Mouse (Mus musculus): ENCODE results near the gene Phc1. TPM values are rescaled to one million over a fixed set of nuclear protein-coding genes. Genes with fewer than 3 reads are reported as not detected.

Gene Phc1
- polyA plus RNA-seq, 1 experiment from 2014 or later: 36.9 TPM

DNA sequence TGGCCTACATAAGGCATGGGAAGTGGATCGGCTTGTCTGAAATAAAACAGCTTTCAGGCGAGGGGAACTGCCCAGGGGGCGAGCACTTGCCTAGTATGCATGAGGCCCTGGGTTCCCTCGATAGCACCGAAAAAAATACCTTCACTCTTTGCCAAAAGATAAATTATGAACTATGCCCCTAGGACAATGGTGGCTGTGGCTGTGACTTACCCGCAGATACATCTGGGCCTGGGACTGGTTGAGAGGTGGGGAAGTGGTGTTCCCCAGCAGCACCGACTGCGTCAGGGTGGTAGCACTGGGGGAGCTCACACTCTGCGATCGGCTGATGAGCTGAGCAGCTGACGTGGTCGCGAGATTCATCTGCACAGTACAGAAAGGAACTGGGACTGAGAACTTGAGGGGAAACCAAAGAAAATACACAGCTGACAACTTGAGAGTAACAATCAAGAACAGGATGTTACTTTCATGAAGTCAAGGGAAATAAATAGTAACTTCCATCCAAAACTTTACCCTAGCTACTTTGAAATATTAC lies 7.2 kb downstream of the Phc1 start:
- 88% methylated on average over 13 of the region's 13 CpGs for WGBS
- ATAC-seq (ENCODE audit: insufficient number of reproducible peaks, low FRiP score, low TSS enrichment, low read depth) (no peak), DNase-seq (ENCODE audit: low spot score) (no peak)
- no peaks in the 10 kb centered on the region for H3K27me3 ChIP-seq (ENCODE audit: control insufficient read depth, insufficient read depth, low read length)
- no peak overlapping the region for H3K9ac ChIP-seq (ENCODE audit: low read length)
- H3K4me1 ChIP-seq (ENCODE audit: control insufficient read depth, insufficient read depth, low read length): peaks cover under 1% of the 10 kb centered on the region; the same call in 1 of the 2 replicates
- no peaks in the 10 kb centered on the region for H3K9me3 ChIP-seq (ENCODE audit: control insufficient read depth, low read length)
- no peak overlapping the region for H3K4me2 ChIP-seq (ENCODE audit: low read depth, severe bottlenecking)
- no peak overlapping the region for H3K27ac ChIP-seq (replicated peaks; ENCODE audit: low read depth, low read length)
- H3K4me3 ChIP-seq (ENCODE audit: low read depth, low read length): no peak overlapping the region
- peaks cover 11% of the 10 kb centered on the region; the same call in 1 of the 2 replicates for H3K36me3 ChIP-seq (ENCODE audit: control insufficient read depth, insufficient read depth, low read length)

DNA sequence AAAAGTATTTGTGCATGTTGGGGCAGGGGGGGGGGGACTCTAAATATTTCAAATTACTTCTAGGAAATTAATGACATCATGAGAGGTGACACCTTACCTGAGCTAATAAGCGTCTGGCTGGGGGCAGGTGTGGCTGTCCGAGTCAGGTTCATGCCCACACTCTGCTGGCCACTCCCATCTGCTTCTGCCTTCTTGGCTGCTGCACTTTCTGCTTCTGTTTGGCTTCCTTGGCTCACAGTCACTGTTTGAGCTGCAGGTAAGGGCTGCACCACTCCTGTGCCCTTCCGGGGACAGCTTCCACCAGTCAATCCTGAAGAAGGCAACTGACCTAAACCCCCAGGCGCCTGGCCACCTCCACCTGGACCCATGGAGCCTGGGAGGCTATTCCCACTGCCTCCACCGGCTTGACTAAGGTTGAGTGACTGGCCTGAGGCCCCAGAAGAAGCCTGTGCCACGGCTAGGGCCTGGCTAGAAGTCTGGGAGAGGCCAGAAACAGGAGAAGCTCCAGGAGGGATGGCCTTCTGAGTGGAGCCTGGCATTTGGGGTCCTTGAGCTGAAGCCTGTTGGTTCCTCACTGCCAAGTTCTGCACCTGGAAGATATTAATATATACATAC lies 14.9 kb downstream of the Phc1 start:
- DNase-seq (ENCODE audit: low spot score): no peak
- WGBS: 86% methylated on average over 6 of the region's 6 CpGs
- H3K36me3 ChIP-seq (ENCODE audit: control insufficient read depth, insufficient read depth, low read length): peaks cover 15% of the 10 kb centered on the region

DNA sequence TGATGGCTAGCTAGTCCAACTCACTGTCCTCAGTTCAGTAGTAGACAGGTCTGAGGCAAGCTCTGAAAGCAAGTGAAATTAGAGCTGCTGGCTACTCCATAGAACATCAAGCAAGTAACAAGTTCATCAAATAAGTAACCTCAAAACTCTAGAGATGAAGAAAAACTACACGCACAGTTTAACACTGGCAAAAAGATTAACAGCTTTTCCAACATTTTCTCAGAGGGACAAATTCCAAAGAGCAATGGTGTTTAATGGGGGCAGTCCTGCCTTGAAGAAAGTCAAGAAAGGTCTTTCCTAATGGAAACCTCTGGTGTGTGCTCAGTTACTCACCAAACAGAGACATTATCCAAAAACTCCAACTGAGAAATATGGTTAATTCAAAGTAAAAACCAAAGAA lies 21.6 kb downstream of the Phc1 start:
- H3K4me2 ChIP-seq (ENCODE audit: low read depth, severe bottlenecking): no peak overlapping the region
- H3K9ac ChIP-seq (ENCODE audit: low read length): no peak overlapping the region
- ATAC-seq (ENCODE audit: insufficient number of reproducible peaks, low FRiP score, low TSS enrichment, low read depth): no peak
- DNase-seq (ENCODE audit: low spot score): no peak
- H3K36me3 ChIP-seq (ENCODE audit: control insufficient read depth, insufficient read depth, low read length): peaks cover 19% of the 10 kb centered on the region
- no peak overlapping the region for H3K4me3 ChIP-seq (ENCODE audit: low read depth, low read length)
- H3K9me3 ChIP-seq (ENCODE audit: control insufficient read depth, low read length): no peaks in the 10 kb centered on the region
- H3K4me1 ChIP-seq (ENCODE audit: control insufficient read depth, insufficient read depth, low read length): no peaks in the 10 kb centered on the region
- H3K27ac ChIP-seq (replicated peaks; ENCODE audit: low read depth, low read length): no peak overlapping the region
- no peaks in the 10 kb centered on the region for H3K27me3 ChIP-seq (ENCODE audit: control insufficient read depth, insufficient read depth, low read length)
- 95% methylated on average over 1 of the region's 1 CpGs for WGBS

More for the DNA sequence above, 14.9 kb downstream of the Phc1 start:
- H3K4me2 ChIP-seq (ENCODE audit: low read depth, severe bottlenecking): no peak overlapping the region
- H3K9me3 ChIP-seq (ENCODE audit: control insufficient read depth, low read length): no peaks in the 10 kb centered on the region
- H3K27me3 ChIP-seq (ENCODE audit: control insufficient read depth, insufficient read depth, low read length): no peaks in the 10 kb centered on the region
- ATAC-seq (ENCODE audit: insufficient number of reproducible peaks, low FRiP score, low TSS enrichment, low read depth): no peak
- H3K4me3 ChIP-seq (ENCODE audit: low read depth, low read length): no peak overlapping the region
- H3K4me1 ChIP-seq (ENCODE audit: control insufficient read depth, insufficient read depth, low read length): no peaks in the 10 kb centered on the region
- H3K9ac ChIP-seq (ENCODE audit: low read length): no peak overlapping the region
- no peak overlapping the region for H3K27ac ChIP-seq (replicated peaks; ENCODE audit: low read depth, low read length)

DNA sequence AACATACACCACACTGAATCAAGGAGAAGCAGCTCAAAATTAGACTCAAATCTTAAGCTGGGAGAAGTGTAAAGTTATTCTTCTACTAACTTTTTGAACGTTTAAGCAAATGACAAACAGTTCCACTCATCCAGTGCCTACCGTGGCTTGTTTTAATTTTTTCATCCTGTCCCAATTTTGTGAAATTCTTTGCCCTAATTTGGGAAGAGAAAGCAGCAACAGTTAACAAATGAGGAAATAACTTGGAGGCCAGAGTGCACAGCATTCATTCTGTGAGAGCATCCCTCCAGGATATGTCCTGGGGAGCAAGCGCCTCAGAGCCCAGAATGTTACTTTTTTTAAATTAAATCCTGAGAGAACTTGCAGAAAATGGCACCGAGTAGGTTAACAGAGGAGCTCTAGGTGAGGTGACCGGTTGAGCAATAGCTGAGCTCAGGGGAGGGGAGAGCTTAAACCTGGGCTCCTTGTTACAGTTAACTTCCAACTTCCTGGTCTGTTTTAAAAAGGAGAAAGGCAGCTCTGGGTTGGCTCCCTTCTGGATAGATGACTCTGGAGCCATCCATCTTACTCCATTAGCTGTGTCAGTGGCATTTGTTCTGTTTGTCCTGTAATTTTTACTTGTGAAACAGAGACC lies 30.1 kb downstream of the Phc1 start:
- H3K4me3 ChIP-seq (ENCODE audit: low read depth, low read length): peak overlapping the region; percentile 82; the same call in 1 of the 2 replicates
- H3K9me3 ChIP-seq (ENCODE audit: control insufficient read depth, low read length): no peaks in the 10 kb centered on the region
- no peak overlapping the region for H3K9ac ChIP-seq (ENCODE audit: low read length)
- no peak for DNase-seq (ENCODE audit: low spot score)
- WGBS: 59% methylated on average over 5 of the region's 5 CpGs
- no peaks in the 10 kb centered on the region for H3K27me3 ChIP-seq (ENCODE audit: control insufficient read depth, insufficient read depth, low read length)
- H3K4me1 ChIP-seq (ENCODE audit: control insufficient read depth, insufficient read depth, low read length): peaks cover 12% of the 10 kb centered on the region
- H3K27ac ChIP-seq (replicated peaks; ENCODE audit: low read depth, low read length): no peak overlapping the region
- peaks cover 2% of the 10 kb centered on the region; the same call in 1 of the 2 replicates for H3K36me3 ChIP-seq (ENCODE audit: control insufficient read depth, insufficient read depth, low read length)
- H3K4me2 ChIP-seq (ENCODE audit: low read depth, severe bottlenecking): peak overlapping the region; percentile 74; the same call in 1 of the 2 replicates
- ATAC-seq (ENCODE audit: insufficient number of reproducible peaks, low FRiP score, low TSS enrichment, low read depth): no peak

DNA sequence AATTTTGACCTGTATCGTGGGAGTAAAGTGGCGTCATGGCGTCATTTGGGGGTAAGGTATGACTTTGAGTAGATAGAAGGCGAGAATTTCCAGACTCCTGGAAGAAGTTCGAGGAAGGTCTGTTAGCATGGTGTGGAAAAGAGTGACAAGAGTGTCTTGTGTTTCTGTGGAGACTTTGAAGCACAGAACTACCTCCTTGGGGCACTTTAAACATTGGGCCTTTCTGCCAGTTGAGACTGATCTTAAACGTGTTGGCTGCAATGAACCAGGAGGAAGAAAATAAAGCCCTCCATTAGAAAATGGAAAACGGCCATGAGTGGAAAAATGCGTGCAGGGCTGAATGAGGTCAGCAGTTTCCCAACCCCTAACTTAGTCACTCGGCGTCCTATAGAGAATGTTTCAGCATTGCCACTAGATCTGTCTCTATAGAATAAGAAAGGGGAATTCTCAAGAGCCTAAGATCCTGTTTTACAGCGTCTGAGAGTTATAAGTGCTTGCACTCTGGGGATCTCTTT lies 30.9 kb downstream of the Phc1 start:
- H3K36me3 ChIP-seq (ENCODE audit: control insufficient read depth, insufficient read depth, low read length): no peaks in the 10 kb centered on the region
- WGBS: 16% methylated on average over 11 of the region's 11 CpGs
- no peak overlapping the region for H3K27ac ChIP-seq (replicated peaks; ENCODE audit: low read depth, low read length)
- ATAC-seq (ENCODE audit: insufficient number of reproducible peaks, low FRiP score, low TSS enrichment, low read depth) (no peak), DNase-seq (ENCODE audit: low spot score) (no peak)
- peaks cover 12% of the 10 kb centered on the region for H3K4me1 ChIP-seq (ENCODE audit: control insufficient read depth, insufficient read depth, low read length)
- peak overlapping the region; percentile 82 for H3K4me3 ChIP-seq (ENCODE audit: low read depth, low read length)
- no peaks in the 10 kb centered on the region for H3K27me3 ChIP-seq (ENCODE audit: control insufficient read depth, insufficient read depth, low read length)
- no peaks in the 10 kb centered on the region for H3K9me3 ChIP-seq (ENCODE audit: control insufficient read depth, low read length)
- H3K4me2 ChIP-seq (ENCODE audit: low read depth, severe bottlenecking): peak overlapping the region; percentile 74
- H3K9ac ChIP-seq (ENCODE audit: low read length): peak overlapping the region; percentile 83

DNA sequence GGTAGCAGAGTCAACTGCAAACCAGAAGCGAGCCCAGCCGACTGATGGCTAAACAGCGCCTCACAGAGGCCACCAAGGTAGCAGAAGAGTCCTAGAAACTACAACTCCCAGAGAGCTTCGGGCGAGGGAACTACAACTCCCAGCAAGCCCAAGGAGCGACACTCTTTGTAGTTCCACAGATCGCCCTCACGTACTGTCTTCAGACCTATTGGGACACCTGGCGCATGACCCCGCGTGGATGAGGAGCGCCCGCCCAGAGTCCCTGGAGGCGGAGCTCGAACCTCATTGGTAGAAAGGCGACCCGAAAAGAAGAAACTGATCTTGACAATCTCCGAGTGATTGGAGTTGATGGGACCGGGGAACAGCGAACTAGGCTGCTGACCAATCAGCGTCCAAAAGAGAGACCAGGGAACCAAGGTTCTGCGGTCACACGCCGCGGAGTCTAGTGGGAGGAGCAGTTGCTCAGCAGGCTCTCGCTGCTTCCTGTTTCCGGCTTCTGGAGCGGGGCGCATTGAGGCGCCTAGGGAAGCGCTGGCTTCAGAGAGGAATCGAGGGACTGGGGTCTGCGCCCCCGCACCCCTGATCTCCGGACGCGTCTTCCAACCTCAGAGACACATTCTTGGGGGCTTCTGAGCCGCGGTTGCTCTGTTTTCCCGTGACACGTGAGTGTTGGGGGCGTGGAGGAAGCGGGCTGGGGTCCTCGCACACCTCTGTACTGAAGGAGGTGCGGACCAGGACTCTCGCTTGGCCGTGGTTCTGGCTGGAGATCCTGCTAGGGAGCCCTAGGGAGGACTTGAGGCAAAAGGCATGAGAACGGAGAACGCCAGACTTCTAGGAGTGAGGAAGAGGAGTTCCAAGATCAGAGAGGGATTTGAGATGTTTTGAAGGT lies 31.6 kb downstream of the Phc1 start, which contains the start of gene M6pr:
Gene M6pr (plus strand): TSS at position 216 of the 889 bp plus-strand sequence.
- Histone ChIP-seq H3K9me3 (ENCODE audit: control insufficient read depth, low read length) (no peaks in the 10 kb centered on the region), H3K4me3 (ENCODE audit: low read depth, low read length) (peak within 1 kb of the TSS; percentile 82), H3K4me1 (ENCODE audit: control insufficient read depth, insufficient read depth, low read length) (peaks cover 13% of the 10 kb centered on the region), H3K27ac (replicated peaks; ENCODE audit: low read depth, low read length) (0 out of 2 replicates have a peak within 1 kb of the TSS, but pooled peaks have one; percentile 16), H3K36me3 (ENCODE audit: control insufficient read depth, insufficient read depth, low read length) (no peaks in the 10 kb centered on the region), H3K27me3 (ENCODE audit: control insufficient read depth, insufficient read depth, low read length) (no peaks in the 10 kb centered on the region), H3K4me2 (ENCODE audit: low read depth, severe bottlenecking) (peak within 1 kb of the TSS; percentile 74), H3K9ac (ENCODE audit: low read length) (peak within 1 kb of the TSS; percentile 83)
- under 1% methylated on average over 49 of the region's 49 CpGs for WGBS
- DNase-seq (ENCODE audit: low spot score) (peak; percentile 95), ATAC-seq (ENCODE audit: insufficient number of reproducible peaks, low FRiP score, low TSS enrichment, low read depth) (peak; percentile 99)

DNA sequence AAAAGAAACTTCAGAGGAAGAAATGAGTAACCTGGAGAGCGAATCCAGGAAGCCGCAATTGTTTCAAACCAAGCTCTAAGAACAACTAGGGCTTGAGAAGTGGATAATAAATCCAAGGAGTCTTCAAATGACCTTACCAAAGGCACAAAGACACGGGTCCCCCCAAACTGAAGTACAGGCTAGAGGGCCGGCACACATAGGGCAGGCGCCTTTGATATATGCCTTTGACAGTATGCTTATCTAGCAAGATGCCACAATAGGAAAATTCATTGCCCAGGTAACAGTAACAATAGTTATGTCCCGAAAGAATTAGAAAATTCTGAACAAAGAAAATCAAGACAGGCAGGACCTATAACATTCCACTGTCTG lies 32.2 kb downstream of the Phc1 start:
- Histone ChIP-seq H3K4me2 (ENCODE audit: low read depth, severe bottlenecking) (no peak overlapping the region), H3K4me3 (ENCODE audit: low read depth, low read length) (no peak overlapping the region), H3K27me3 (ENCODE audit: control insufficient read depth, insufficient read depth, low read length) (no peaks in the 10 kb centered on the region), H3K36me3 (ENCODE audit: control insufficient read depth, insufficient read depth, low read length) (no peaks in the 10 kb centered on the region), H3K9me3 (ENCODE audit: control insufficient read depth, low read length) (no peaks in the 10 kb centered on the region), H3K27ac (replicated peaks; ENCODE audit: low read depth, low read length) (no peak overlapping the region), H3K4me1 (ENCODE audit: control insufficient read depth, insufficient read depth, low read length) (peaks cover 15% of the 10 kb centered on the region), H3K9ac (ENCODE audit: low read length) (no peak overlapping the region)
- DNase-seq (ENCODE audit: low spot score) (no peak), ATAC-seq (ENCODE audit: insufficient number of reproducible peaks, low FRiP score, low TSS enrichment, low read depth) (peak; percentile 36)
- WGBS: 68% methylated on average over 6 of the region's 6 CpGs

DNA sequence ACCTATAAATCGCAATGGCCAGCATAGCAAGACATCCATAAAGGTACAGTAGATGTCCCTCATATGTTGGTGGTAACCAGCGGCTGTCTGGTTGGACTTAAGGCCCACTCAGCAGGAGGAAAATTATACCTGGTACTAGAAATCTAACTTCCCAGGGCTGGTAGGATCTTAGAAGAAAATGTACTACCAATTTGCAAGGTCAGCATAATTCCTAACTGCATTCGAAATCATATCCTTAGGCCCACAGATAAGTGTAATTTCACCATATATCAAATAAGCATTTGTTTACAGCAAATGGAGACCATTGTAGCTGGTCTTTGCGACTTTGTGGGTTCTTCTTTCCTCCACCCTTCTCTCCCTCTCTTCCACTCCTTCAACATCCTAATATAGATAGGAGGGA lies 33.7 kb downstream of the Phc1 start:
- no peak overlapping the region for H3K27ac ChIP-seq (replicated peaks; ENCODE audit: low read depth, low read length)
- H3K9ac ChIP-seq (ENCODE audit: low read length): no peak overlapping the region
- H3K4me2 ChIP-seq (ENCODE audit: low read depth, severe bottlenecking): no peak overlapping the region
- no peak for DNase-seq (ENCODE audit: low spot score)
- no peaks in the 10 kb centered on the region for H3K9me3 ChIP-seq (ENCODE audit: control insufficient read depth, low read length)
- 91% methylated on average over 4 of the region's 4 CpGs for WGBS
- ATAC-seq (ENCODE audit: insufficient number of reproducible peaks, low FRiP score, low TSS enrichment, low read depth): no peak
- peaks cover 15% of the 10 kb centered on the region for H3K4me1 ChIP-seq (ENCODE audit: control insufficient read depth, insufficient read depth, low read length)
- H3K27me3 ChIP-seq (ENCODE audit: control insufficient read depth, insufficient read depth, low read length): no peaks in the 10 kb centered on the region
- H3K4me3 ChIP-seq (ENCODE audit: low read depth, low read length): no peak overlapping the region
- H3K36me3 ChIP-seq (ENCODE audit: control insufficient read depth, insufficient read depth, low read length): no peaks in the 10 kb centered on the region
